Mouse (Mus musculus) cerebellum, adult 8-10 months (tissue): ENCODE results near the gene Tex46.
A peak's percentile ranks its signal among the peaks of the same experiment; 100 is the strongest.

Experiments used
- DNase-seq: peaks from one replicate; pipeline ENCODE4 v3.0.0; 2022

Gene Tex46

GRCm38 (mm10) chr4:136635995-136636394 is 25.8 kb downstream of the Tex46 start:
- DNase-seq, result no peak

- no peak for DNase-seq
These were observed 26.3 kb downstream of the Tex46 start for GRCm38 (mm10) chr4:136636511-136636910.

- no peak for DNase-seq
These were observed 26.8 kb downstream of the Tex46 start for GRCm38 (mm10) chr4:136636983-136637562.

GRCm38 (mm10) chr4:136637563-136638229 is 27.5 kb downstream of the Tex46 start:
- peak; percentile 31 for DNase-seq

- DNase-seq, result no peak
These were observed 28.1 kb downstream of the Tex46 start for GRCm38 (mm10) chr4:136638230-136638750.

- no peak for DNase-seq
These were observed 28.7 kb downstream of the Tex46 start for GRCm38 (mm10) chr4:136638890-136639289.

- peak; percentile 86 for DNase-seq
These were observed 38.8 kb downstream of the Tex46 start for GRCm38 (mm10) chr4:136648922-136649479.

GRCm38 (mm10) chr4:136649480-136650196 is 39.4 kb downstream of the Tex46 start:
- DNase-seq, result no peak

GRCm38 (mm10) chr4:136650261-136650660 is 40.0 kb downstream of the Tex46 start:
- no peak for DNase-seq

GRCm38 (mm10) chr4:136651357-136651811 is 41.1 kb downstream of the Tex46 start:
- DNase-seq, result peak; percentile 35

- no peak for DNase-seq
These were observed 41.8 kb downstream of the Tex46 start for GRCm38 (mm10) chr4:136651882-136652527.

GRCm38 (mm10) chr4:136652528-136652910 is 42.3 kb downstream of the Tex46 start:
- DNase-seq, result peak; percentile 47

- no peak for DNase-seq
These were observed 42.8 kb downstream of the Tex46 start for GRCm38 (mm10) chr4:136653019-136653418.

- DNase-seq, result no peak
These were observed 43.5 kb downstream of the Tex46 start for GRCm38 (mm10) chr4:136653692-136654234.

GRCm38 (mm10) chr4:136657914-136658313 is 47.7 kb downstream of the Tex46 start:
- DNase-seq, result no peak
